Mouse (Mus musculus): ENCODE results near the gene Chac1. TPM values are rescaled to one million over a fixed set of nuclear protein-coding genes. Genes with fewer than 3 reads are reported as not detected.
A peak's percentile ranks its signal among the peaks of the same experiment; 100 is the strongest.

Chac1 gene
- polyA plus RNA-seq, 1 experiment = 0.44 TPM

GRCm38 (mm10) chr2:119337425-119338265 lies 13.4 kb upstream of the Chac1 start:
- Histone ChIP-seq H3K4me3 (ENCODE audit: insufficient read depth, low read length) (peak overlapping the region; percentile 40), H3K4me1 (ENCODE audit: control insufficient read depth, insufficient read depth, low read length) (peaks cover 24% of the 10 kb centered on the region), H3K27ac (ENCODE audit: insufficient read depth, low read depth, low read length) (no peak overlapping the region; the same call in 1 of the 2 replicates)
- no peak for TF ChIP-seq POLR2A (IDR thresholded peaks at IDR 0.05; ENCODE audit: borderline replicate concordance, low read depth, low read length)
- peak; percentile 74 for TF ChIP-seq CTCF (IDR thresholded peaks at IDR 0.05; ENCODE audit: low read depth, low read length)

DNA sequence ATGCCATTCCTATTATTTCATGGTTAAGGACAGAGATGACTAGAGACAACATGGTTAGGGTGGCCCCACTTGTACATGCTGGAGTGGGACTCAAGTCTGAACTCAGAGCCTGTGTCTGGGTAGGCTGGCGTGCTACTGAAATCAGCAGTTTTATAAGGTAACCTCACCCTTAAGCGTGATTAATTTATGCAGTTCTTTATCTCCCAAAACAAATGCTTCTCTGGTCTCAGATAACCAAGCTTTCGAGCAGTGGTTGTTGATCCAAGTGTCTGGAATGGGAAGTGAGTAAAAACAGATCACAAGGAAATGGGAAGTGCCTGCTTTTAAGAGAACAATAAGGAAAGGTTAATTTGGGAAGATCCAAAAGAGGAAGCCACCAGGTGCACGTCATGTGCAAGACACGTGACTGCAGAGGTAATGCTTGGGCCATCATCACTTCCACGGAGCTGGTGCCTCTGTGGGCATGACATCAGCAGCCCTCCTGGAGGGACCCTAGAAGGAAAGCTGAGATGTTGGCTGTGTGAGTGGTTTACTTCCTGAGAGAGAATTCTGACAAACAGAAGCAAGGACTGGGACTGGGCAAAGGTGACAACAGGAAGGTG lies 6.4 kb upstream of the Chac1 start:
- Histone ChIP-seq H3K27ac (ENCODE audit: insufficient read depth, low read depth, low read length) (no peak overlapping the region), H3K4me3 (ENCODE audit: insufficient read depth, low read length) (no peak overlapping the region), H3K4me1 (ENCODE audit: control insufficient read depth, insufficient read depth, low read length) (peaks cover 6% of the 10 kb centered on the region)
- TF ChIP-seq POLR2A (IDR thresholded peaks at IDR 0.05; ENCODE audit: borderline replicate concordance, low read depth, low read length) = no peak
- TF ChIP-seq CTCF (IDR thresholded peaks at IDR 0.05; ENCODE audit: low read depth, low read length) = no peak

DNA sequence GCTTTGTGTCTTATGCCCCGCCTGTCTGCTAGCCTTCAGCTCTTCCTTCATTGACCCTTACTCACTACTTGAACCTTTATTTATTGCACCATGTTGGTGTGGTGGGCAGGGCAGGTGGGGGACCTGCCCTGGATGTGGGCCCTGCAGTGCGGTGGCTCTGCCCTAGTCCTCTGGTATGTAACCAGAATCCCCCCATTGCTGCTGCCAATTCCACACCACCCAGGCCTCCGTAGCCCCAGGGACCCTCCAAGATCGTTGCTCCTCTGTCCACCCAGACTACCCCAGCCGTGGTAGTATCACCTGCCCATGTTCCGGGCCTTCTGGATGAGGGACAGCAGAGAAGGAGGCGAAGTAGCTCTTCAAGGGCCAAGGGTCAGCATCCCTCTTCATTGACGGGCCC lies 2.7 kb downstream of the Chac1 start:
- TF ChIP-seq POLR2A (IDR thresholded peaks at IDR 0.05; ENCODE audit: borderline replicate concordance, low read depth, low read length) = no peak
- no peak for TF ChIP-seq CTCF (IDR thresholded peaks at IDR 0.05; ENCODE audit: low read depth, low read length)
- peaks cover 8% of the 10 kb centered on the region for H3K4me1 ChIP-seq (ENCODE audit: control insufficient read depth, insufficient read depth, low read length)
- no peak overlapping the region for H3K4me3 ChIP-seq (ENCODE audit: insufficient read depth, low read length)

DNA sequence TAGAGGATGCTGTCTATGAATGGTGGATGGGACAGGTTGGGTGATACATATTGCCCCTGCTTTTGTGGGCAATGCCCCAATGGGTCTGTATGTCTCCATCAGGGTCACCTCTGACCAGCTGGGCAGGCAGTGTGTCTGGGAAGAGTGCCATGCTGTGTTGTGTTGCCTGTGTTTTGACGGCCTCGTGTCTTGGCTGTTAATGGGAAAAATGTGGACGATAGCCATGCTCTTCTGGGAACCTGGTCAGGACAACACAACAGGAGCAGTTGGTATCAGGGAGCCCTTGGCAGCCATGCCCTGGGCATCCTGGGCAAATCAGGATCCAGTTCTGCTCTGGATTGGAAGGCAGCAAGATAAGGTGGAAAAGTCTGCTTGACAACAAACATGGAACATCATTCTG lies 4.1 kb downstream of the Chac1 start:
- Histone ChIP-seq H3K4me3 (ENCODE audit: insufficient read depth, low read length) (no peak overlapping the region), H3K27ac (ENCODE audit: insufficient read depth, low read depth, low read length) (no peak overlapping the region)
- TF ChIP-seq POLR2A (IDR thresholded peaks at IDR 0.05; ENCODE audit: borderline replicate concordance, low read depth, low read length) = no peak
- no peak for TF ChIP-seq CTCF (IDR thresholded peaks at IDR 0.05; ENCODE audit: low read depth, low read length)

More for the DNA sequence above, 2.7 kb downstream of the Chac1 start:
- H3K27ac ChIP-seq (ENCODE audit: insufficient read depth, low read depth, low read length) = no peak overlapping the region

DNA sequence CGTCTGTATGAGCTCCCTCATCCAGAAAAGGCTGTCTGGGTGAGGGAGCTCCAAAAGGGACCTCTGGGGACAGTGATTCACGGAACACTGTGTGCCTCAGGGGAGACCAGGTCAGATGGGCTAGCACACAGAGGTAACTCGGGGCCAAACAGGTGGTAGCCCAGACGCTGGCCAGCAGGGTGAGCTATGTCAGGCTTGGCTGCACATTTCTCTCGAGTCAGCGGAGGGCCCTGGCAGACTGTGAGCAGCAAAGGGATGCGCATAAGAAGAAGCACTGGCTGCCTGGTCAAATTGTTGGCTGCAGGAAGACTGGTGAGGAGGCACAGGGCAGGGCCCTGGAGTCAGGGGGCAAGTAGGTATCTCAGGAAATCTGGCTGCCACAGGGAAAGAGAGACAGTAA lies 4.6 kb downstream of the Chac1 start:
- peaks cover 14% of the 10 kb centered on the region for H3K4me1 ChIP-seq (ENCODE audit: control insufficient read depth, insufficient read depth, low read length)
- TF ChIP-seq CTCF (IDR thresholded peaks at IDR 0.05; ENCODE audit: low read depth, low read length) (no peak), POLR2A (IDR thresholded peaks at IDR 0.05; ENCODE audit: borderline replicate concordance, low read depth, low read length) (no peak)
- no peak overlapping the region for H3K4me3 ChIP-seq (ENCODE audit: insufficient read depth, low read length)
- H3K27ac ChIP-seq (ENCODE audit: insufficient read depth, low read depth, low read length) = no peak overlapping the region

More for the DNA sequence above, 4.1 kb downstream of the Chac1 start:
- peaks cover 14% of the 10 kb centered on the region for H3K4me1 ChIP-seq (ENCODE audit: control insufficient read depth, insufficient read depth, low read length)

GRCm38 (mm10) chr2:119356310-119356709 lies 5.3 kb downstream of the Chac1 start:
- Histone ChIP-seq H3K4me1 (ENCODE audit: control insufficient read depth, insufficient read depth, low read length) (peaks cover 17% of the 10 kb centered on the region), H3K4me3 (ENCODE audit: insufficient read depth, low read length) (no peak overlapping the region), H3K27ac (ENCODE audit: insufficient read depth, low read depth, low read length) (no peak overlapping the region)
- TF ChIP-seq CTCF (IDR thresholded peaks at IDR 0.05; ENCODE audit: low read depth, low read length) (no peak), POLR2A (IDR thresholded peaks at IDR 0.05; ENCODE audit: borderline replicate concordance, low read depth, low read length) (no peak)

DNA sequence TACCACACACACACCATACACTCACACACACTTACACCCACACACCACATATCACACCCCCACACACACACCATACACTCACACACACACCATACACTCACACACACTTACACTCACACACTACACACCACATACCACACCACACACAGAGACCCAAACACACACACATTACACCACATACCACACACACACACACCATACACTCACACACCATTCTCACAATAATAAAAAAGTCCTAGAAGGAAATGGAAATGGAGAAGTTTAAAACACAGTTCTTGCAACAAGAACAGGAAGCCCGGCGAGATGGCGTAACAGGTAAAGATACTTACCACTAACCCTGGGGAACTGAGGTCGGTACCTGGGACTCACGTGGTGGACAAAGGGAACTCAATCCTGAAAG lies 5.8 kb downstream of the Chac1 start:
- Histone ChIP-seq H3K27ac (ENCODE audit: insufficient read depth, low read depth, low read length) (no peak overlapping the region), H3K4me1 (ENCODE audit: control insufficient read depth, insufficient read depth, low read length) (peaks cover 17% of the 10 kb centered on the region), H3K4me3 (ENCODE audit: insufficient read depth, low read length) (no peak overlapping the region)
- TF ChIP-seq CTCF (IDR thresholded peaks at IDR 0.05; ENCODE audit: low read depth, low read length) (no peak), POLR2A (IDR thresholded peaks at IDR 0.05; ENCODE audit: borderline replicate concordance, low read depth, low read length) (no peak)

DNA sequence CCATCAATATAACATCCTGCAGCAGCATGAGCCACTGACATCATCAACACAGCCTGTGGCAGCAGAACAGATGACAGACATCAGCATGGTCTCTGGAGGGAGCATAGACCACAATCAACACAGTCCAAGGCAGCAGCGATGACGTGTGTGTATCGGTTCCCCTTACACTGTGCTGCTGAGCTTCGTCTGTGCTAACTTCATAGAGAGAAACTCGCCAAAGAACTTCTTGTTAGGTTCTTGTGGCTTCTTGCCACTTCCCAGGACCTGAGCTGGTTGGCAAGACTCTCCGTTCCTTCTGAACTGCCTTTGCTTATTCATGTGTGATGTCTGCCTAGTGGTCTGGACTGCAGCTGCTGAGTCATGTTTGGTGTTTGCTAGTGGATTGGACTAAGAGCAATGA lies 7.2 kb downstream of the Chac1 start:
- H3K27ac ChIP-seq (ENCODE audit: insufficient read depth, low read depth, low read length) = no peak overlapping the region
- H3K4me1 ChIP-seq (ENCODE audit: control insufficient read depth, insufficient read depth, low read length) = peaks cover 17% of the 10 kb centered on the region
- no peak overlapping the region for H3K4me3 ChIP-seq (ENCODE audit: insufficient read depth, low read length)
- TF ChIP-seq CTCF (IDR thresholded peaks at IDR 0.05; ENCODE audit: low read depth, low read length) (no peak), POLR2A (IDR thresholded peaks at IDR 0.05; ENCODE audit: borderline replicate concordance, low read depth, low read length) (no peak)

DNA sequence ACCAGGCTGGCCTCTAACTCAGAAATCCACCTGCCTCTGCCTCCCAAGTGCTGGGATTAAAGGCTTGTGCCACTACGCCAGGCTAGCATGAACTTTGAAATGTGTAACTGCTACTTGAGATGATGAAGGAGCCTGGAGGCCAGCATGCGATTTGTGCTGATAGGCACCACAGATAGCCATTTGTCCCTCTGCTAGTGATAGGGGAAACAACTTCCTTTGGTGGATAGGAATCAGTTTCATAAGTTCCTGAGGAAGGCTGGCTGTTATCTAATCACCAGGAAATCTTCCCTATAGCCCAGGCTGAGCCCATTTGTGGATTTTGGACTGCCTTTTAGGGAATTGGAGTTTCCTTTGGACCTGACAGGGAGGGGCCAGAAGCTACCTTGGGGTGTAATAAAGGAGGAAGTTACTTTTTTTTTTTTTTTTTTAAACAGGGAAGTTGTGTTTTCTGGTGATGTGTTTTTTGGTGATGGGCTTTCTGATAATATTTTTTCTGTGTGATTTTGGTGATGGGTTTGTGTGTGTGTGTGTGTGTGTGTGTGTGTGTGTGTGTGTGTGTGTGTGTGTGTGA lies 8.8 kb downstream of the Chac1 start:
- no peak for TF ChIP-seq POLR2A (IDR thresholded peaks at IDR 0.05; ENCODE audit: borderline replicate concordance, low read depth, low read length)
- no peak for TF ChIP-seq CTCF (IDR thresholded peaks at IDR 0.05; ENCODE audit: low read depth, low read length)
- no peak overlapping the region for H3K27ac ChIP-seq (ENCODE audit: insufficient read depth, low read depth, low read length)
- H3K4me1 ChIP-seq (ENCODE audit: control insufficient read depth, insufficient read depth, low read length) = peaks cover 17% of the 10 kb centered on the region
- no peak overlapping the region for H3K4me3 ChIP-seq (ENCODE audit: insufficient read depth, low read length)

- Histone ChIP-seq H3K4me3 (ENCODE audit: insufficient read depth, low read length) (no peak overlapping the region), H3K4me1 (ENCODE audit: control insufficient read depth, insufficient read depth, low read length) (peaks cover 11% of the 10 kb centered on the region), H3K27ac (ENCODE audit: insufficient read depth, low read depth, low read length) (no peak overlapping the region)
- TF ChIP-seq CTCF (IDR thresholded peaks at IDR 0.05; ENCODE audit: low read depth, low read length) (no peak), POLR2A (IDR thresholded peaks at IDR 0.05; ENCODE audit: borderline replicate concordance, low read depth, low read length) (no peak)
Measured at GRCm38 (mm10) chr2:119364969-119365368, 13.9 kb downstream of the Chac1 start.
